Mouse (Mus musculus): Measurements from ENCODE around the gene Scn9a. TPM values are rescaled to one million over a fixed set of nuclear protein-coding genes. Genes with fewer than 3 reads are reported as not detected.
A peak's percentile ranks its signal among the peaks of the same experiment; 100 is the strongest.

Gene Scn9a
- polyA plus RNA-seq (2012; rRNA removed) = 0.44 TPM in 2 replicates

DNA sequence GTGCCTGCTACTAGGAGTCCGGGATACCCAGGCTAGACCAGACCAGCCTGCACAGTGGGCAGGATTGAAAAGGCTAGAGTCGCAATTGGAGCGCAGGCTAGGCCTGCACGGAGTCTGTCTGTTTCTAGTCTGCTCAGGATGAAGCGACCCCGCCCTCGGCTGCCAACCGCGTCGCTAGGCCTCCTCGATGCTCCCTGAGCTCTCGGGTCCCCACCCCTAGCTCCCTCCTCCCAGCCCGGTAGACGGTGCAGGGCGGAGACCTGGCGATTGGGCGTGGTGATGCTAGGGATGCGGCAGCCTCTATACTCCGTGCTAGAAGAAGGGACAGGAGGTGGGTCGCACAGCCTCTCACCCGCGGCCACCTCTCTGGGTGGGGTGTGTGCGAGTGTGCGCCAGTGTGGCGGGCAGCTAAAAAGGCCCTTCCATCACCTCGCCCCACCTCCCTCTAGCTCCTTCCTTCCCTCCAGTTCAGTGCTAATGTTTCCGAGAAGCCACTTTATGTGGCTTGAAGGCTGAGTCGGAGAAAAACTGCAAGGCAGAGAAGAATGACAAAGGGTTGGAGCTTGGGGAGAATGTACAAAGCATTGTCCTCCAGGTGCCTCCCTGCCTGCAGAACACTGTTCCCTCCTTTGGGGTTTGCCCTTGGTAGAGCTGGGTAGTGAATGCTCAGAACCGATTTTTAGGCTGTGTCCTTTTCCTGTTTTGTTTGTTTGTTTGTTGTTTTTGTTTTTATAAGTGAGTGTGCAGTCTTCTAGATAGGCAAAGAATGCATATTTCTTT lies at the start of gene Scn9a:
TSS of gene Scn9a (minus strand) at position 383 of the 780 bp plus-strand sequence.
- Histone ChIP-seq H3K27ac (ENCODE audit: insufficient read depth, low read length) (no peak within 1 kb of the TSS), H3K4me3 (ENCODE audit: insufficient read depth, low read length) (peak within 1 kb of the TSS; percentile 50), H3K4me1 (ENCODE audit: control insufficient read depth, insufficient read depth, low read length) (no peaks in the 10 kb centered on the region)
- TF ChIP-seq POLR2A (IDR thresholded peaks at IDR 0.05; ENCODE audit: extremely low read depth, insufficient read depth, low read length) (no peak), CTCF (IDR thresholded peaks at IDR 0.05; ENCODE audit: extremely low read depth, insufficient read depth, low read length) (no peak)

DNA sequence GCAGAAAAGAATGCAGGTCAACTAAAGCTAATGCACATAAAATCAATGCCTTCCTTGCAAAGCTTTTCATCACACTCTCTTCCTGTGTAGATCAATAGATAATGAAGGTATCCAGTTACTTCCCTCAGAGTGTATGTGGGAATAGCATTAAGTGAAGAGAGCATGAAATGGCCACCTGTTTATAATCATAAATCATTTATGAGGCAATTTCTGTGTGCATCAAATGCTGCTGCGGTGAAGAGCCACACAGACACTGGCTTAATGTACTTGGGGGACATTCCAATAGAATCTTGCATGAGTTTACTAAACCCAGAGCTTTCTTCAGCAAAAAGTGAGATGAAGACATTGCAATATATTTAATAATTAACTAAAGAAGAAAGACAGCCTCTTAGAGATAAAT lies 27.2 kb upstream of the Scn9a start:
- TF ChIP-seq CTCF (IDR thresholded peaks at IDR 0.05; ENCODE audit: extremely low read depth, insufficient read depth, low read length) (no peak), POLR2A (IDR thresholded peaks at IDR 0.05; ENCODE audit: extremely low read depth, insufficient read depth, low read length) (no peak)
- Histone ChIP-seq H3K4me1 (ENCODE audit: control insufficient read depth, insufficient read depth, low read length) (no peaks in the 10 kb centered on the region), H3K4me3 (ENCODE audit: insufficient read depth, low read length) (no peak overlapping the region), H3K27ac (ENCODE audit: insufficient read depth, low read length) (no peak overlapping the region)

DNA sequence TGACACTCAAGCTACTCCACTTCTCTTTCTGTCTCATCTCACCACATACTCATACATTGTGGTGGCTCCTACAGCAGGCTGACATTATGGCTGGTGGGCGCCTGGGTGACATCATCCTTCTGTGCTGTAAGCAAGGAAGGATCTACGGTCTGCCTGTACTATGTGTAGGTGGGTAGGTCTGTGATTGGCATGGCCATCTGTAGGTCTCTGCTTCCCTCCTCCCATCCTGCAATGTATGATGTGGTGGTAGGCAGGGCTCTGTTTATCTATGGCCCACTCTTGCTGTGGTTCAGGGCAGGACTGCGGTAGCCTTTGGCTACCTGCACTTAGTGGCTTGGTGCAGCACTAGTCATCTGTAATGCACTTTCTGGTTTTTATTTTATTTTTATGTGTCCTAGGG lies 21.7 kb upstream of the Scn9a start:
- Histone ChIP-seq H3K4me3 (ENCODE audit: insufficient read depth, low read length) (no peak overlapping the region), H3K27ac (ENCODE audit: insufficient read depth, low read length) (no peak overlapping the region), H3K4me1 (ENCODE audit: control insufficient read depth, insufficient read depth, low read length) (no peaks in the 10 kb centered on the region)
- TF ChIP-seq POLR2A (IDR thresholded peaks at IDR 0.05; ENCODE audit: extremely low read depth, insufficient read depth, low read length) = no peak
- TF ChIP-seq CTCF (IDR thresholded peaks at IDR 0.05; ENCODE audit: extremely low read depth, insufficient read depth, low read length) = no peak

DNA sequence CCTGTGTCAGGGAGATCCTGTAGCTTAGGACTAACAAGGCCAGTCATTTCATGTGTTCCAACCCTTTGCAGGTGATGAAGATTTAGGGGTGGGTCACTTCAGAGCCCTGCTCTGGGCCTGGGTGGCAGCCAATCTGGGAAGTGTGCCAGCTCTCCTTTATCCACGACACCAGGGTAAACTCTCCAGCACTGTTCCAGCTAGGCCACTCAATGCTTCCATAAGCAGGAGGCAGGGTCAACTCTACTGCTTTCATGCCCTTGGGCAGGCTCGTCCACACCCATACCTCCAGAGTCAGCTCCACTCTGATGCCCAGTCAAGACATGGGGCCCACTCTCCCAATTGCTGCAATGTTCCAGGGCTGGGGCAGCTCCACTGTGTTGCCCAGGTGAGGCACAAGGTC lies 20.7 kb upstream of the Scn9a start:
- Histone ChIP-seq H3K27ac (ENCODE audit: insufficient read depth, low read length) (no peak overlapping the region), H3K4me3 (ENCODE audit: insufficient read depth, low read length) (no peak overlapping the region), H3K4me1 (ENCODE audit: control insufficient read depth, insufficient read depth, low read length) (no peaks in the 10 kb centered on the region)
- no peak for TF ChIP-seq CTCF (IDR thresholded peaks at IDR 0.05; ENCODE audit: extremely low read depth, insufficient read depth, low read length)
- TF ChIP-seq POLR2A (IDR thresholded peaks at IDR 0.05; ENCODE audit: extremely low read depth, insufficient read depth, low read length) = no peak

DNA sequence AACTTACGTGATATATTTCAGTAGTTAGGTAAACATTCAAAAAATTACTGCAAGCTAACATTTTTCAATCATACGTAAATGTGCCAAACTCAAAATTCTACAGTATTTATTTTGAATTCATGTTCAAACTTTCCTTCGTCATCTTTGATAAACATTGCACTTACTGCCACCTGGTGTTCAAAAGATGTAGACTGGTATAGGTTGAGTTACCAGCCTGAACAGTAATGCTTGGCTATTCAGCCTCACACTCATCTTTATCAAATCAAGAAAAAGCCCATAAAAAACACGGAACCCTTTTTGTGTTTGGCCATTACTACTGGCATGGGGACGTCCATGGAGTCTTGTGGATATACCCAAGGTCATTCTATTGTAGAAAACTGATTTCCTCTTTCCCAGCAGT lies 9.6 kb upstream of the Scn9a start:
- no peaks in the 10 kb centered on the region for H3K4me1 ChIP-seq (ENCODE audit: control insufficient read depth, insufficient read depth, low read length)
- TF ChIP-seq CTCF (IDR thresholded peaks at IDR 0.05; ENCODE audit: extremely low read depth, insufficient read depth, low read length) (0 out of 2 replicates have a peak, but pooled peaks have one; percentile 1), POLR2A (IDR thresholded peaks at IDR 0.05; ENCODE audit: extremely low read depth, insufficient read depth, low read length) (no peak)
- H3K4me3 ChIP-seq (ENCODE audit: insufficient read depth, low read length) = no peak overlapping the region
- no peak overlapping the region for H3K27ac ChIP-seq (ENCODE audit: insufficient read depth, low read length)

DNA sequence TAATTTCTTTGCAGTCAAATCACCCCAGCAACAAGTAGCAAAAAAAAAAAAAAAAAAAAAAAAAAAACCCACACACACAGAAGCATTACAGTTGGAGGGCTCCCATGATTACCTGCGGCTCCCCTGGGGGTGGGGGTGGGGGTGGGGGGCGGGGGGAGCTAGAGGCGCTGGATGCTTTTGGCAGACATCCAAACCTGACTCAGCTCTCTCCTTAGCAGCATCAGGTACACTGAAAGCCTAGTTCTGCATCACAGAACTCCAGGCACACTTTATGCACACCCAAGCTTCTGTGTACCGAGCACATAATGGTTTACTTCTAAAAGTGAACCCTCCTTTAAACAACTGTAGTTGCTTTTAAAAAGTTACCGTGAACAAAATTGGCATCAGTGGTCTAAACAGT lies 2.0 kb downstream of the Scn9a start:
- Histone ChIP-seq H3K4me1 (ENCODE audit: control insufficient read depth, insufficient read depth, low read length) (no peaks in the 10 kb centered on the region), H3K4me3 (ENCODE audit: insufficient read depth, low read length) (no peak overlapping the region), H3K27ac (ENCODE audit: insufficient read depth, low read length) (no peak overlapping the region)
- TF ChIP-seq CTCF (IDR thresholded peaks at IDR 0.05; ENCODE audit: extremely low read depth, insufficient read depth, low read length) = no peak
- no peak for TF ChIP-seq POLR2A (IDR thresholded peaks at IDR 0.05; ENCODE audit: extremely low read depth, insufficient read depth, low read length)

DNA sequence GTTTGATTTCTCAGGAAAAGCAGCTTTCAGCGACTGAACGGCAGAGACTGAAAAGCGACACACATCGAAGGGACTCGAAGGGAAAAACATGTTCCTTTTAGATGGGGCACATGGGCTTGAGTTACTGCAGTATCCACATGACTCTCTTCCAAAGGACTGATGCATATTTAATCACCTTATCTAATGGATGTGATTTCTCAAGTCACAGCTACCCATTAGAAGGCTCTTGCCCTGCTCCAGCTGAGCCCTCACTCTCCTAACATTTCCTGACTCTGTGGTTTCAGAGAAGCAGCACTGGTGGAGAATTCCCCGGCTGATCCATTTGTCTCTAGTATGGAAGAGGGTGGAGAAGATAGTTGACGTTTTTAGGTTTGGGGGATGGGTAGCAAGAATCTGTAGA lies 23.7 kb downstream of the Scn9a start:
- Histone ChIP-seq H3K27ac (ENCODE audit: insufficient read depth, low read length) (no peak overlapping the region), H3K4me3 (ENCODE audit: insufficient read depth, low read length) (no peak overlapping the region), H3K4me1 (ENCODE audit: control insufficient read depth, insufficient read depth, low read length) (no peaks in the 10 kb centered on the region)
- no peak for TF ChIP-seq CTCF (IDR thresholded peaks at IDR 0.05; ENCODE audit: extremely low read depth, insufficient read depth, low read length)
- TF ChIP-seq POLR2A (IDR thresholded peaks at IDR 0.05; ENCODE audit: extremely low read depth, insufficient read depth, low read length) = no peak

DNA sequence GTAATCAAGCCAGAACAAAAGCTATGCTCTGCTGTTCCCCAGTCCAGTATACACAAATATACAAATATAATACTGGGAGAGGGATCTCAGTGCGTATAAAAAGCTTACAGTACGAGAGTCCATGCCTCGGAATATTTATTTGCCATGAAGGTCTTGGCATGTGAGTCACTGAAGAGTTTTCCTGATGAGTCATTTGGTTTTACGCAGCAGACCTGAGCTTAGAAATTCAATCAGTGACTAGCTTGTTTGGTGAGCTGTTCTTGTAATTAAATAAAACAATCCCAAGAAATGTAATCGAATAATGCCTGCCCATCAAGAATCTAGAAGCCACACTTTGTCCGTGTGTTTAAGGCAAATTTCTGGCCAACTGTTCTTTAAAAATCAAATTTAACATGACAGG lies 37.4 kb downstream of the Scn9a start:
- Histone ChIP-seq H3K4me1 (ENCODE audit: control insufficient read depth, insufficient read depth, low read length) (no peaks in the 10 kb centered on the region), H3K27ac (ENCODE audit: insufficient read depth, low read length) (no peak overlapping the region), H3K4me3 (ENCODE audit: insufficient read depth, low read length) (no peak overlapping the region)
- TF ChIP-seq CTCF (IDR thresholded peaks at IDR 0.05; ENCODE audit: extremely low read depth, insufficient read depth, low read length) (no peak), POLR2A (IDR thresholded peaks at IDR 0.05; ENCODE audit: extremely low read depth, insufficient read depth, low read length) (no peak)

DNA sequence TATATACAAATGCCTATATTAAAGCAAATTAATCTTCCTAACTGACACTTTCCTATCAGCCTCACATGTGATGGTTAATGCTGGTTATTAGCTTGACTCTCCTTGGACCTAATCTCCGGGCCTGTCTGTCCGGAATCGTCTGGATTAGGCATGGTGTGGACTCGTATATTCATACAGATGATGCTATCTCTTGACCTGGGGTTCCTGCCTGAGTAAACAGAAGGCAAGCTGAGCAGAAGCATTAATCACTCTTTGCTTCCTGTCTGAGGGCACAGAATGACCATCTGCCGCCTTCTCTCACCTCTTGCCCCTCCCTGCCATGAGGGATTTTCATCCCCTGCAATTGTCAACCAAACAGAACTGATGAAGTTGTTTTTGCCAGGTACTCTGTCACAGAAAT lies 38.6 kb downstream of the Scn9a start:
- Histone ChIP-seq H3K4me1 (ENCODE audit: control insufficient read depth, insufficient read depth, low read length) (no peaks in the 10 kb centered on the region), H3K27ac (ENCODE audit: insufficient read depth, low read length) (no peak overlapping the region), H3K4me3 (ENCODE audit: insufficient read depth, low read length) (no peak overlapping the region)
- no peak for TF ChIP-seq CTCF (IDR thresholded peaks at IDR 0.05; ENCODE audit: extremely low read depth, insufficient read depth, low read length)
- TF ChIP-seq POLR2A (IDR thresholded peaks at IDR 0.05; ENCODE audit: extremely low read depth, insufficient read depth, low read length) = no peak

DNA sequence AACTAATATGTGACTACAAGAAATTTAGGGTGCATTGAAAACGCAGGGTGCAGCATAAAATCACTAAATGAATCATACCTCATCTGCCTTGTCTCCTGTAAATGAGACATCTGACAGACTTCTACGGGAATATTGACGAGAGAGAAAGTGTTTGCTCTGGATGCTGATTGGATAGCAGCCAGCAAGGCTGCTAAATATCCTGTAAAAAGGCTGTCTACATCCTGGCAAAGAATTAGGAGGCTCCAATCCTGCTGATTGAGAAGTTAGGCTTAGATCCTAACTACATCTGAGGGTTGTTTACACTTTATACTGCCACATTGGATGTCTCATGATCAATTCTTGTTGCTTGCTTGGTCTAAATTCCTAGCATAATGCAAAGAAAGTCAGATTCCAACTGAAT lies 44.6 kb downstream of the Scn9a start:
- Histone ChIP-seq H3K27ac (ENCODE audit: insufficient read depth, low read length) (no peak overlapping the region), H3K4me3 (ENCODE audit: insufficient read depth, low read length) (no peak overlapping the region), H3K4me1 (ENCODE audit: control insufficient read depth, insufficient read depth, low read length) (no peaks in the 10 kb centered on the region)
- TF ChIP-seq POLR2A (IDR thresholded peaks at IDR 0.05; ENCODE audit: extremely low read depth, insufficient read depth, low read length) (no peak), CTCF (IDR thresholded peaks at IDR 0.05; ENCODE audit: extremely low read depth, insufficient read depth, low read length) (no peak)
